Mouse (Mus musculus): ENCODE measurements around the gene Abca17. TPM values are rescaled to one million over a fixed set of nuclear protein-coding genes. Genes with fewer than 3 reads are reported as not detected.

Abca17 gene
- 0.26 TPM in 1 of 2 replicates, not detected in the other for polyA plus RNA-seq (2015; fragmentation: Nextera tagmentation; extraction: Ambion mirVana)

DNA sequence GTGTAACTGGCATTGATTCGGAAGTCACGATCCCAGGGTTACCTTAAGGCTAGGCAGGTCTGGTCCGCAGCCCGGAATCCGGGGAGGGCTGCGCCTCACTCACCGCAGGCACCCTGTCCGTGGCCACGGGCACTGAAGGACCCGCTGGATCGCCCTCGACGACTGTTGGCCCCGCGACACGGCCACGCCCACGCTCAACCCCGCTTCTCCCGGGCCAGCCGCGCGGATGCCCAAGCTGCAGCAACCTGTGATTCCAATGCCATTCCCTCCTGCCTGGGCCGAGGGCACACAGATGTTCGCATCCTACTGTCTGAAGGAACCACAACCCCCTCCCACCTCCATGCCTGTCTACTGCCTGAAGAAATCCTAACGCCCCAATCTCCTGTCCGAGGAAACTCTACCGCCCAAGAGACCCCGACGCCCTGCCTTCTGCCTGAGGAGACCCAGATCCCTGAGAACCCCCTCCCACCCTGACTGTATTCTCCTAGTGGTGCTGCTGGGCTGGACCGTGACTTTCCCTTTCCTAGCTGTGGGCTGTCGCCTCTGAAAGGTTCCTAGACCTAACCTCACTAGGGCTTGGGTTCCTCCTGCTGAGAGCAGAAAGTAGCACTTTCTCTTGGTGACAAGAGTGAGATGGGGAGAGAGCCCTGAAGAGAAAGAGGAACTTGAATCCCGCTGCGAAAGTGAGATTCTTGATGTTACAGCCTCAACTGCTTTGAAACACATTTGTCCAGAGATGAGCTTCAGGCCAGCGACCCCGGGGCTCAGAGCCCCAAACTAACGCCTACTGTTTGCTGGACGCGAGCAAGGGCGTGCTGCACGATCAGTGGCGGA lies at the start of gene Abca17:
TSS of gene Abca17 (minus strand) at position 143 of the 834 bp plus-strand sequence.
- peaks cover 21% of the 10 kb centered on the region for H3K4me1 ChIP-seq
- H3K27ac ChIP-seq: no peak within 1 kb of the TSS
- peak within 1 kb of the TSS; percentile 81 for H3K4me3 ChIP-seq
- no peaks in the 10 kb centered on the region for H3K36me3 ChIP-seq
- no peak for ATAC-seq (ENCODE audit: insufficient number of reproducible peaks, low FRiP score, low TSS enrichment, low read depth)
- 3% methylated on average over 42 of the region's 42 CpGs for WGBS
- H3K9ac ChIP-seq: peak within 1 kb of the TSS; percentile 68
- H3K27me3 ChIP-seq: peaks cover 24% of the 10 kb centered on the region
- no peaks in the 10 kb centered on the region for H3K9me3 ChIP-seq
- H3K4me2 ChIP-seq: peak within 1 kb of the TSS; percentile 88

- 81% methylated on average over 7 of the region's 7 CpGs for WGBS
- Histone ChIP-seq H3K4me1 (no peaks in the 10 kb centered on the region), H3K27me3 (no peaks in the 10 kb centered on the region), H3K4me2 (no peak overlapping the region), H3K36me3 (no peaks in the 10 kb centered on the region; the same call in 1 of the 2 replicates), H3K9ac (no peak overlapping the region), H3K27ac (no peak overlapping the region), H3K9me3 (no peaks in the 10 kb centered on the region), H3K4me3 (no peak overlapping the region)
- ATAC-seq (ENCODE audit: insufficient number of reproducible peaks, low FRiP score, low TSS enrichment, low read depth): no peak
Measured at GRCm38 (mm10) chr17:24394456-24394855, 43.6 kb upstream of the Abca17 start.

DNA sequence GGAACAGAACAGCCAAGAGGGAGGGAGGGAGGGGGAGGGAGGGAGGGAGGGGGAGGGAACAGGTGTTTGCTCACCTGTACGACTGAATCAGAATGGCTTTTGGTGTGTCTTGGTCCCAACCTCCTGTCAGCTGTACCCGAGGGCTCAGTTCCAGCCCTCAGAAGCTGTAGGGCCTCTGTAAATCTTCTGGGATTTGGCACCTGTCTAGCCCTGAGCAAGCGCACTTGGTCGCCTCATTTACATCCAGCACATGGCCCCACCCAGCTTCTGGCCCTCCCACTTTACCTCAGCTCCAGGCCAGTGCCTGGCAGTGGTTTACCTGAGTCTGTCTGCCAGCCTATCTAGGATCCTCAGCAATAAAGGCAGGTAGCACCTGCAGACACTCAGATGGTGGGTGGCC lies 42.7 kb upstream of the Abca17 start:
- no peaks in the 10 kb centered on the region for H3K9me3 ChIP-seq
- no peak overlapping the region for H3K9ac ChIP-seq
- 0 out of 2 replicates have a peak, but pooled peaks have one; percentile 58 for ATAC-seq (ENCODE audit: insufficient number of reproducible peaks, low FRiP score, low TSS enrichment, low read depth)
- H3K27me3 ChIP-seq: no peaks in the 10 kb centered on the region
- WGBS: 18% methylated on average over 4 of the region's 4 CpGs
- H3K4me2 ChIP-seq: no peak overlapping the region
- no peak overlapping the region for H3K4me3 ChIP-seq
- no peaks in the 10 kb centered on the region for H3K4me1 ChIP-seq
- H3K36me3 ChIP-seq: no peaks in the 10 kb centered on the region; the same call in none of the 2 replicates
- no peak overlapping the region for H3K27ac ChIP-seq

DNA sequence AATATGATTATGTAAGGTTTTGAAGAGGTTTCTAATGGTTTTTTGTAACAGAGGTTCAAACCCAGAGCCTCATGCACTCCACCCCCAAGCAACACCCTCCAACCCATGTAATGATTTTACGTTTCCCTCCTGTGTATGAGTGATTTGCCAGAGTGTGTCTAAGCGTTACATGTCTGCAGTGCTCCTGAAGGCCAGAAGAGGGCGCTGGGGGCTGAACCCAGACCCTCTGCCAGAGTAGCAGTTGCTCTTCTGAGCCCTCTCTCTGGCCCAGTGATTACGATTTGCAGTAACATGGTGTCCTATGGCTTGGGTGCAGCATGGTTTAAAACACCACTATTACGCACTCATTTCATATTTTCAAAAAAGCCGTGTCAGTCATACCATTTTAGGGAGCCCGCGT lies 40.3 kb upstream of the Abca17 start:
- Histone ChIP-seq H3K4me1 (no peaks in the 10 kb centered on the region), H3K9ac (no peak overlapping the region), H3K4me3 (no peak overlapping the region), H3K4me2 (no peak overlapping the region), H3K27ac (no peak overlapping the region), H3K9me3 (no peaks in the 10 kb centered on the region), H3K36me3 (peaks cover 14% of the 10 kb centered on the region), H3K27me3 (no peaks in the 10 kb centered on the region)
- WGBS: 64% methylated on average over 8 of the region's 8 CpGs
- ATAC-seq (ENCODE audit: insufficient number of reproducible peaks, low FRiP score, low TSS enrichment, low read depth): no peak

- Histone ChIP-seq H3K9me3 (no peaks in the 10 kb centered on the region), H3K27ac (no peak overlapping the region), H3K4me3 (no peak overlapping the region), H3K36me3 (peaks cover 20% of the 10 kb centered on the region), H3K9ac (no peak overlapping the region), H3K4me1 (no peaks in the 10 kb centered on the region), H3K27me3 (no peaks in the 10 kb centered on the region), H3K4me2 (no peak overlapping the region)
- WGBS: 6% methylated on average over 2 of the region's 2 CpGs
- no peak for ATAC-seq (ENCODE audit: insufficient number of reproducible peaks, low FRiP score, low TSS enrichment, low read depth)
Measured at GRCm38 (mm10) chr17:24389865-24390264, 39.0 kb upstream of the Abca17 start.

GRCm38 (mm10) chr17:24388711-24389110 lies 37.8 kb upstream of the Abca17 start:
- WGBS: 76% methylated on average over 5 of the region's 5 CpGs
- no peak for ATAC-seq (ENCODE audit: insufficient number of reproducible peaks, low FRiP score, low TSS enrichment, low read depth)
- peaks cover 23% of the 10 kb centered on the region for H3K36me3 ChIP-seq

DNA sequence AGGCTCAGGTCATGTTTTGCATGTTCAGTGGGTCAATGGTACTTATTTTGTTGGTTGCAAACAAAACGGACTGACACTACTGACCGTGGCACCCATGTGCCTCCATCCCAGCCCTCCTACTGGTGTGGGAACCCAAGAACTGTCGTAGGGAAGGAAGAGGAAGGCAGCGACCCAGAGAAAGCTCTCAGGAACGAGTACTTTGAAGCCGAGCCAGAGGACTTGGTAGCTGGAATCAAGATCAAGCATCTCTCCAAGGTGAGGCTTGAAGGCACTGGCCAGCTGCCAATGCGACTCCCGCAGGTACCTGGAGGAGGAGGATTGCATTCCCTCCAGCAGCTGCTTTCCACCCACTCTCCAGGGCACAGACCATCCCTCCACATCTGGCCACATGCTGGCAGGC lies 32.9 kb upstream of the Abca17 start:
- no peak overlapping the region for H3K9ac ChIP-seq
- H3K4me2 ChIP-seq: no peak overlapping the region
- no peak overlapping the region for H3K4me3 ChIP-seq
- WGBS: 72% methylated on average over 8 of the region's 8 CpGs
- H3K4me1 ChIP-seq: no peaks in the 10 kb centered on the region
- H3K9me3 ChIP-seq: no peaks in the 10 kb centered on the region
- H3K36me3 ChIP-seq: peaks cover 32% of the 10 kb centered on the region
- H3K27ac ChIP-seq: no peak overlapping the region
- no peaks in the 10 kb centered on the region for H3K27me3 ChIP-seq
- no peak for ATAC-seq (ENCODE audit: insufficient number of reproducible peaks, low FRiP score, low TSS enrichment, low read depth)

More at GRCm38 (mm10) chr17:24388711-24389110, 37.8 kb upstream of the Abca17 start:
- H3K4me1 ChIP-seq: no peaks in the 10 kb centered on the region
- H3K4me2 ChIP-seq: no peak overlapping the region
- no peak overlapping the region for H3K27ac ChIP-seq
- no peak overlapping the region for H3K4me3 ChIP-seq
- H3K27me3 ChIP-seq: no peaks in the 10 kb centered on the region
- no peak overlapping the region for H3K9ac ChIP-seq
- no peaks in the 10 kb centered on the region for H3K9me3 ChIP-seq

DNA sequence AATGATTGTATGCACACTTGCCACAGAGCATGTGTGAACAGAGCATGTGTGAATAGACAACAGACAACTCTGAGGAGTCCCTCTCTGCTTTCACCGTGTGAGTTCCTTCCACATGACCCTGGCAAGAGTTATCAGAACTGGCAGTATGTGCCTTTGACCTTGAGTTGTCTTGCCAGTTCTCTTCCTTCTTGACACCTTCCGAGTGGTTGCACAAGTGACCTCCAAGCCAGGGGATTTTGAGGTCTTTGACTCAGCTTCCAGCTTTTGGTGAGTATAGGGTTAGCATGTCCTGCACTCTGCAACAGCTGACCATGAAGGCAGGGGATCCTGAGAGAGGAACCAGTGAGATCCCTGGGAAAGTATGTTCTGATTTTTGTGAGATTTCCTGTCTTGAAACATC lies 27.6 kb upstream of the Abca17 start:
- H3K27ac ChIP-seq: no peak overlapping the region
- ATAC-seq (ENCODE audit: insufficient number of reproducible peaks, low FRiP score, low TSS enrichment, low read depth): no peak
- no peaks in the 10 kb centered on the region for H3K27me3 ChIP-seq
- H3K36me3 ChIP-seq: peaks cover 16% of the 10 kb centered on the region
- H3K4me3 ChIP-seq: no peak overlapping the region
- no peaks in the 10 kb centered on the region for H3K9me3 ChIP-seq
- WGBS: 82% methylated on average over 2 of the region's 2 CpGs
- H3K4me1 ChIP-seq: no peaks in the 10 kb centered on the region
- no peak overlapping the region for H3K4me2 ChIP-seq
- H3K9ac ChIP-seq: no peak overlapping the region

DNA sequence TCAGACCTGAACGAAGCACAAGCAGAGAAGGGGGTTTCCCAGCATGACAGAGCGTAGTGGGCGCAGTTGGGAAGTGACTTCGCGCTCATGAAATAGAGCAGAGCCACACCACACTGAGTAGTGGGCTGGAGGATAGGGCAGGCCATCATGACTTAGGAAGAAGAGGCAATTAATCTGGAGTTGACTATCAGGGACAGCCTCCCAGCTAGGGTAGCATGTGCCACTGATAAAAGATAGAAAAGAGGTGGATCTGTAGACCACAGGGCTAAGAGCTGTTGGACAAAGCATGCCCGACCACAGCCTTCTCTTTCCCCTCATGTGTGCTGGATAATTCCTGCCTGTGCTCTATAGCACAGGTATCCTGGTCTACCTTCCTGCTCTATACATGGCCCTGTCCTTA lies 25.0 kb upstream of the Abca17 start:
- WGBS: 90% methylated on average over 6 of the region's 6 CpGs
- Histone ChIP-seq H3K9ac (no peak overlapping the region), H3K4me3 (no peak overlapping the region), H3K27me3 (no peaks in the 10 kb centered on the region), H3K27ac (no peak overlapping the region), H3K4me1 (no peaks in the 10 kb centered on the region), H3K9me3 (no peaks in the 10 kb centered on the region), H3K4me2 (no peak overlapping the region), H3K36me3 (peaks cover 7% of the 10 kb centered on the region; the same call in 1 of the 2 replicates)
- no peak for ATAC-seq (ENCODE audit: insufficient number of reproducible peaks, low FRiP score, low TSS enrichment, low read depth)

DNA sequence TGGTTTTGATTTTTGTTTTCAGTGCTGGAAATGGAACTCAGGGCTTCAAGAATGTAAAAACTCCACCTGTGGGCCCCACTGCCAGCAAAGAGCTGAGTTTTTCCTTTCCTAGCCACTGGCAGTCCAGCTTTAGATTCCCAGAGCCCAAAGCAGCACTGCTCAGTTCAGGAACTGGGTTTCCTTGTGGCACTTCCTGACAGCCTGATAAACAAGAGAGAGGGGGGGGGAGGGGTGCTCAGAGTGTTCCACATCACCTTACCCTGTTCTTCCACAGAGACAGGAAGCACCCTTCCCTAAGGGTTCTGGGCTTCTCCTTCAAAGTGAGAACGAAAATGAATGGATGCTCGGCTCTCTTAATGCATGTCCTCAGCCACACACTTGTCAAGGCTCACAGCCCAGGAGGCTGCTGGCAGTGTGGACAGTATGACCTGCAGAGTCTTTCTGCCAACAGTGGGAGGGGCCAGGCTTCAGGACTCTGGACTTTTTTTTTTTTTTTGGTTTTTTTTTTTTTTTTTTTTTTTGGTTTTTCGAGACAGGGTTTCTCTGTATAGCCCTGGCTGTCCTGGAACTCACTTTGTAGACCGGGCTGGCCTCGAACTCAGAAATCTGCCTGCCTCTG lies 24.3 kb upstream of the Abca17 start:
- Histone ChIP-seq H3K4me1 (no peaks in the 10 kb centered on the region), H3K27me3 (no peaks in the 10 kb centered on the region), H3K4me2 (no peak overlapping the region), H3K4me3 (no peak overlapping the region), H3K9ac (no peak overlapping the region), H3K27ac (no peak overlapping the region), H3K36me3 (peaks cover 7% of the 10 kb centered on the region; the same call in 1 of the 2 replicates), H3K9me3 (no peaks in the 10 kb centered on the region)
- 67% methylated on average over 4 of the region's 5 CpGs for WGBS
- ATAC-seq (ENCODE audit: insufficient number of reproducible peaks, low FRiP score, low TSS enrichment, low read depth): no peak

GRCm38 (mm10) chr17:24365863-24366262 lies 15.0 kb upstream of the Abca17 start:
- Histone ChIP-seq H3K4me1 (no peaks in the 10 kb centered on the region), H3K36me3 (peaks cover 7% of the 10 kb centered on the region; the same call in 1 of the 2 replicates), H3K9ac (no peak overlapping the region), H3K27ac (no peak overlapping the region), H3K4me3 (no peak overlapping the region), H3K27me3 (no peaks in the 10 kb centered on the region), H3K4me2 (no peak overlapping the region), H3K9me3 (no peaks in the 10 kb centered on the region)
- no peak for ATAC-seq (ENCODE audit: insufficient number of reproducible peaks, low FRiP score, low TSS enrichment, low read depth)
- WGBS: 75% methylated on average over 13 of the region's 13 CpGs

DNA sequence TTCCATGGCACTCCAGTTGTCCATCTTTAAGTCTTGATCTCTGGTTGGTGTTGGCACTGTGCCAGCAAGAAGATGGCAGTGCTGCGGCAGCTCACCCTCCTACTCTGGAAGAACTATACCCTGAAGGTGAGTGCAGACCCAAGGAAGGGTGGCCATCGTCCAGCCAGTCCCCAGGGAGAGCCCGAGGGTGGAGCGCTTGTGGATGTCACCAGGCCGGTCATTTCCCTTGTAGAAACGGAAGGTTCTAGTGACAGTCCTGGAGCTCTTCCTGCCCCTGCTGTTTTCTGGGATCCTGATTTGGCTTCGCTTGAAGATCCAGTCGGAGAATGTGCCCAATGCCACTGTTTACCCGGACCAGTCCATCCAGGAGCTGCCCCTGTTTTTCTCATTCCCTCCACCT lies 13.6 kb upstream of the Abca17 start:
- no peak for ATAC-seq (ENCODE audit: insufficient number of reproducible peaks, low FRiP score, low TSS enrichment, low read depth)
- H3K36me3 ChIP-seq: peaks cover 7% of the 10 kb centered on the region; the same call in 1 of the 2 replicates
- H3K4me2 ChIP-seq: no peak overlapping the region
- WGBS: 87% methylated on average over 9 of the region's 9 CpGs
- no peak overlapping the region for H3K9ac ChIP-seq
- H3K27ac ChIP-seq: no peak overlapping the region
- H3K4me1 ChIP-seq: no peaks in the 10 kb centered on the region
- no peak overlapping the region for H3K4me3 ChIP-seq
- no peaks in the 10 kb centered on the region for H3K9me3 ChIP-seq
- no peaks in the 10 kb centered on the region for H3K27me3 ChIP-seq

All from limb, embryonic 15.5 days (tissue).